Mouse (Mus musculus): ENCODE data around the gene Trim40. TPM values are rescaled to one million over a fixed set of nuclear protein-coding genes. Genes with fewer than 3 reads are reported as not detected.

Trim40 gene
- polyA plus RNA-seq, 1 experiment from 2014 or later: 2.3 TPM

DNA sequence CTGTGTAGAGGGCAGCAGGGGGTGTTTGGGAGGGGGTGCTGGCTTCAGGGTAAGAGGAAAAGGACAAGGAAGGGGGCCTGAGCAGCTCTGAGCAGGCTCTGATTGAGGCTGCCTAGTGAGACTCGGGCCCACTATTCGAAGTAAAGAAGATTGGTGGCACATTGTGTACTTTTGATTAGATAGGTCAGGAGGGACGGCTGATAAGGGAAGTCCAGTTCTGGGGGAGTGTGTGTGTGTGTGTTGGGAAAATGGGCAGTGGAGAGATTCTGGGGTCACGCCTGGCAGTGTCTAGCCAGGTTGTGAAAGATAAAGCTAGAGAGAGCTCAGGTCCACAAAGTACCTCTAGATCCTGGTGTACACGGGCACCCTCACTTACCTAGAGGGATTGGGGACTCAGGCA is 38.3 kb downstream of the Trim40 start:
- no peak overlapping the region for H3K4me3 ChIP-seq (ENCODE audit: low read length)
- H3K27ac ChIP-seq (ENCODE audit: low read length): no peak overlapping the region
- peaks cover 8% of the 10 kb centered on the region for H3K36me3 ChIP-seq (ENCODE audit: control insufficient read depth, insufficient read depth, low read length)
- peaks cover 22% of the 10 kb centered on the region for H3K4me1 ChIP-seq (ENCODE audit: control insufficient read depth, insufficient read depth, low read length)
- no peak overlapping the region for H3K9ac ChIP-seq (ENCODE audit: low read depth, low read length)
- no peaks in the 10 kb centered on the region for H3K27me3 ChIP-seq (replicated peaks; ENCODE audit: control insufficient read depth, insufficient read depth, low read length)
- no peaks in the 10 kb centered on the region for H3K9me3 ChIP-seq (ENCODE audit: control insufficient read depth, low read length)
- H3K4me2 ChIP-seq (ENCODE audit: low read depth, low read length): no peak overlapping the region; the same call in 1 of the 2 replicates
- 70% methylated on average over 5 of the region's 5 CpGs for WGBS
- peak; percentile 27 for ATAC-seq

DNA sequence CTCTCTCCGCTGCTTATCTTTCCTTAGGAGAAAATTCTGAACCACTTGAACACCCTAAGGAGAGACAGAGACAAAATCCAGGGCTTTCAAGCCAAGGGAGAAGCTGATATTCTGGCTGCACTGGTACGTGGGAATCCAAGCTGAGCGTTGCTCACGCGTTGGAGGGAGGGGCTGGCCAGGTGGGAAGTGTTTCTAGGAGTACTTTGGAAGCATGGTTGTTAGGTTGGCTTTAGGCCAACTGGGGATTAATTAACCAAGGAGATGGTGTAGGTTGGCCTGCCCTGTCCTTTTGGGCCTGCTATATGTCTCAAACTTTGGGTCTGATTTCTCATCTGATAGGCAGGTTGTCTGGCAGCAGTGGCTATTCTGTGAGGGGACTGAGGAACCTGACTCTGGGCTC is 38.7 kb downstream of the Trim40 start:
- H3K36me3 ChIP-seq (ENCODE audit: control insufficient read depth, insufficient read depth, low read length): peaks cover 8% of the 10 kb centered on the region
- ATAC-seq: peak; percentile 81
- no peak overlapping the region; the same call in 1 of the 2 replicates for H3K4me2 ChIP-seq (ENCODE audit: low read depth, low read length)
- 62% methylated on average over 5 of the region's 5 CpGs for WGBS
- H3K9me3 ChIP-seq (ENCODE audit: control insufficient read depth, low read length): no peaks in the 10 kb centered on the region
- H3K27me3 ChIP-seq (replicated peaks; ENCODE audit: control insufficient read depth, insufficient read depth, low read length): no peaks in the 10 kb centered on the region
- peak overlapping the region; percentile 63 for H3K27ac ChIP-seq (ENCODE audit: low read length)
- no peak overlapping the region for H3K4me3 ChIP-seq (ENCODE audit: low read length)
- no peak overlapping the region for H3K9ac ChIP-seq (ENCODE audit: low read depth, low read length)
- H3K4me1 ChIP-seq (ENCODE audit: control insufficient read depth, insufficient read depth, low read length): peaks cover 22% of the 10 kb centered on the region

DNA sequence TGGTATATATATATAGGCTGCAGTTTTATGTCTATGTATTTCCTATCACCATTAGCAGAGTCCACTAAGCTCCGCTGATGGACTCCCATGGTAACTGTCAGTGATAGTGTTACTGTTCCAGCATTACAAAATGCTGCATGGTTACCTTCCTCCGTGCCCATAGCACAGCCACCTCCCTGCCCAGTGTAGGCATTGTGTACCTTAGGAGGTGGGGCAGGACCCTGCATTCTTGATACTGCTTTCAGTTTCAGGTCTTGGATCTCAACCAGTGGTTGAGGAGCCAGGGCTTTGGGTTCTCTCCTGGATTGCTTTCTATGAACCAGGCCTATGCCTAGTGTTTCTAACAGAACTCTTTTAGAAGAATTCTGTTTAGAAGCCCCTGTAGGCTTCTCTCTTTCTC is 39.9 kb downstream of the Trim40 start:
- Histone ChIP-seq H3K36me3 (ENCODE audit: control insufficient read depth, insufficient read depth, low read length) (peaks cover 8% of the 10 kb centered on the region), H3K9me3 (ENCODE audit: control insufficient read depth, low read length) (no peaks in the 10 kb centered on the region), H3K9ac (ENCODE audit: low read depth, low read length) (no peak overlapping the region), H3K4me2 (ENCODE audit: low read depth, low read length) (no peak overlapping the region), H3K4me1 (ENCODE audit: control insufficient read depth, insufficient read depth, low read length) (peaks cover 22% of the 10 kb centered on the region), H3K27ac (ENCODE audit: low read length) (no peak overlapping the region), H3K27me3 (replicated peaks; ENCODE audit: control insufficient read depth, insufficient read depth, low read length) (no peaks in the 10 kb centered on the region), H3K4me3 (ENCODE audit: low read length) (no peak overlapping the region)
- WGBS: 66% methylated on average over 2 of the region's 2 CpGs
- ATAC-seq: peak; percentile 75

DNA sequence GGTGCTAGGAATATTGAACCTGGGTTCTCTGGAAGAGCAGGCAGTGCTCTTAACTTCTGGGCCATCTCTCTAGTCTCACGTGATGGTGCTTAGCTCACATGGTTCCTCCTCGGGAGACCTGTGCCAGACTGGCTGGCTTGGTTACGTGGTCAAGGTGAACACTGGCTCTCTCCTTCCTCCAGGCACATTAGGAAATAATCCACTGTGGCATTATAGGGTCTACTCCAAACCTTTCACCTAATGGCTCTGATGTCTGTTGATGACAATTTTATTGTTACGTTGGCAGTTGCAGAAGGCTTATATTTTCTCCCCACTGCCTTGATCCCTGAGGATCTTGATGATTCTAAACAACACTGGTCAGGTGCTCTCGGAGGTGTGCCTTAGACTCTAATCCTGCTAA is 41.0 kb downstream of the Trim40 start:
- no peak overlapping the region for H3K27ac ChIP-seq (ENCODE audit: low read length)
- H3K4me1 ChIP-seq (ENCODE audit: control insufficient read depth, insufficient read depth, low read length): peaks cover 27% of the 10 kb centered on the region
- H3K4me3 ChIP-seq (ENCODE audit: low read length): no peak overlapping the region
- no peak overlapping the region for H3K4me2 ChIP-seq (ENCODE audit: low read depth, low read length)
- H3K9ac ChIP-seq (ENCODE audit: low read depth, low read length): peak overlapping the region; percentile 37; the same call in 1 of the 2 replicates
- H3K9me3 ChIP-seq (ENCODE audit: control insufficient read depth, low read length): no peaks in the 10 kb centered on the region
- peaks cover 6% of the 10 kb centered on the region; the same call in 1 of the 2 replicates for H3K36me3 ChIP-seq (ENCODE audit: control insufficient read depth, insufficient read depth, low read length)
- WGBS: 74% methylated on average over 5 of the region's 5 CpGs
- no peak for ATAC-seq
- no peaks in the 10 kb centered on the region for H3K27me3 ChIP-seq (replicated peaks; ENCODE audit: control insufficient read depth, insufficient read depth, low read length)

DNA sequence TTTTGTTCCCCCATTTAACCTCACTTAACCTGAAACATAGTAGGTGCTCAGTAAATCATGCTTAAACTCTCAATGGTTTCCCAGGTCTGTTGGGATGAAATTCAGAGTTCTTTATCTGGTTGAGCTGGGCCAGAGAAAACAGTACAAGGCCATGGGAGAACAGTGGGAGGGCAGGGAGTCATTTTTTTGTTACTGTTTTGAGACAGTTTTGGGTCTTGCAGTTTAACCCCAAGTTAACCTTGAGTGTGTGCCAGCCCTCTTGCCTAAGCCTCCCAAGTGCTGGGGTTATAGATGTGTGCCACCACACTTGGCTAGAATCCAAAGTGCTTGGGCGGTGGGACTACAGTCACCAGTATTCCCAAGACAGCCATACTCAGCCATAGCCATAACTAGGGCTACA is 45.2 kb downstream of the Trim40 start:
- H3K9me3 ChIP-seq (ENCODE audit: control insufficient read depth, low read length): no peaks in the 10 kb centered on the region
- no peak overlapping the region for H3K4me3 ChIP-seq (ENCODE audit: low read length)
- ATAC-seq: no peak
- no peak overlapping the region for H3K4me2 ChIP-seq (ENCODE audit: low read depth, low read length)
- H3K27ac ChIP-seq (ENCODE audit: low read length): peak overlapping the region; percentile 9; the same call in 1 of the 2 replicates
- WGBS: 80% methylated on average over 1 of the region's 1 CpGs
- H3K4me1 ChIP-seq (ENCODE audit: control insufficient read depth, insufficient read depth, low read length): peaks cover 13% of the 10 kb centered on the region; the same call in 1 of the 2 replicates
- H3K36me3 ChIP-seq (ENCODE audit: control insufficient read depth, insufficient read depth, low read length): no peaks in the 10 kb centered on the region
- H3K27me3 ChIP-seq (replicated peaks; ENCODE audit: control insufficient read depth, insufficient read depth, low read length): no peaks in the 10 kb centered on the region
- H3K9ac ChIP-seq (ENCODE audit: low read depth, low read length): no peak overlapping the region

DNA sequence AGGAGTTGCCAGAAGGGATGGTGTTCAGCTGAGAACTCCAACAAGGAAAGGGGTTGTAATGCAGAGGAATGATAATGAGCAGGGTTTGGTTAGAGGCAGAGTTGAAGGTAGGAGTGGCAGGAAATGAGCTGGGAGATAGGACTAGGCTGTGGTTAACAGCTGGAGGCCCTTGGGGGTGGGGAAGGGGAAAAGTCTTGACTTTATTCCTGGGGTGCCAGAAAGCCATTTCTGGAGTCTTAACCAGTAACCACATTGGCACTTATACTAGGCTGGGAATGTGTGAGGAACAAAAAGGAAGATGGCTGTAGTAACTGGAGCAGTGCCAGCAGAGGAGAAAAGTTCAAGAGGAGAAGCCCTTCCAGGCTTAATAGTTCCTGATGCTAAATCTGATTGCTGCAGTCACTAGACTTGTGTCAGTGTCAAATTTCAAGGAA is 45.6 kb downstream of the Trim40 start:
- Histone ChIP-seq H3K9ac (ENCODE audit: low read depth, low read length) (no peak overlapping the region), H3K4me3 (ENCODE audit: low read length) (no peak overlapping the region), H3K4me1 (ENCODE audit: control insufficient read depth, insufficient read depth, low read length) (peaks cover 11% of the 10 kb centered on the region; the same call in 1 of the 2 replicates), H3K27ac (ENCODE audit: low read length) (peak overlapping the region; percentile 9; the same call in 1 of the 2 replicates), H3K9me3 (ENCODE audit: control insufficient read depth, low read length) (no peaks in the 10 kb centered on the region), H3K4me2 (ENCODE audit: low read depth, low read length) (no peak overlapping the region), H3K36me3 (ENCODE audit: control insufficient read depth, insufficient read depth, low read length) (no peaks in the 10 kb centered on the region), H3K27me3 (replicated peaks; ENCODE audit: control insufficient read depth, insufficient read depth, low read length) (no peaks in the 10 kb centered on the region)
- peak; percentile 81 for ATAC-seq

DNA sequence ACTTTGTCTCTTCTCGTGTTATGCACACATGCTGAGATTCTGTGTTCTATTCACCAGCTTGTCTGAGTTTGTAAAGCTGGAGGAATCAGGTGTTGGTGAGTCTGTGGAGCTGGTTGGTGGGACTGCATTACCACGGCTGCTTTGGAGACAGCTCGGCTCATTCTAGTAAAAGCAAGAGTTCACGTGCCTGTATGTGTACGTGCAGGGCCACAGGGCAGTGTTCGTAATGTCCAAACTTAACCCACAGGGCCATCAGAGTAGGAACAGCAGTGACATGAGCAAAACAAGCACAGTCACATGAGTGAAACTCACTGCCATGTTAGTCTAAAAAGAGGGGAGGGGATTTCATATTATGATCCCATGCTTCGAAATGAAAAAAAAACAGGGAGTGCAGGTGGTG is 46.2 kb downstream of the Trim40 start:
- whole genome bisulfite sequencing: 81% methylated on average over 7 of the region's 7 CpGs
- H3K9me3 ChIP-seq (ENCODE audit: control insufficient read depth, low read length): no peaks in the 10 kb centered on the region
- H3K9ac ChIP-seq (ENCODE audit: low read depth, low read length): no peak overlapping the region
- no peak overlapping the region for H3K4me3 ChIP-seq (ENCODE audit: low read length)
- no peak for ATAC-seq
- no peak overlapping the region for H3K27ac ChIP-seq (ENCODE audit: low read length)
- H3K4me1 ChIP-seq (ENCODE audit: control insufficient read depth, insufficient read depth, low read length): peaks cover 10% of the 10 kb centered on the region; the same call in 1 of the 2 replicates
- H3K36me3 ChIP-seq (ENCODE audit: control insufficient read depth, insufficient read depth, low read length): no peaks in the 10 kb centered on the region
- no peak overlapping the region for H3K4me2 ChIP-seq (ENCODE audit: low read depth, low read length)
- H3K27me3 ChIP-seq (replicated peaks; ENCODE audit: control insufficient read depth, insufficient read depth, low read length): no peaks in the 10 kb centered on the region

DNA sequence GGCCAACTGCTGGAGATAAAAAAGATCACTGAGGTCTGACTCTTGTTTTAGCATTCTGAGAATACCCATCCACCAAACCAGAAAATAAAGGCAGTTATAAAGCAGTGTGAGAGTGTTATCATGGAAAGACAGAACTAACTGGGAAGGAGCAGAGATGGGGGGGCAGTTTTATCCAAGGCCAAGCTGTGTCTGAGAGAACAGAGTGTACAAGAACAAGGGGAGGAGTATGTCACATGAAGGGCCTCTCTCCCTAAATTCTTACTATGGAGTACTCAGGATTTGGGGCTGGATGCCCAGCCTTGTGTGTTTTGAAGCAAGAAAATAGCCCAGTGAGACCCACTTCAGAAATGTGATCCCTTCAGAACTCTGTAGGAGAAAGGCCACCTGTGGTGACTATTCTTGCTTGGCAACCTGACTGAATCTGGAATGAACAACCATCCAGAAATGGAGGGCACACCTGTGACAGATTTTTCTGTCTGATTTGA is 48.9 kb downstream of the Trim40 start:
- Histone ChIP-seq H3K9me3 (ENCODE audit: control insufficient read depth, low read length) (no peaks in the 10 kb centered on the region), H3K36me3 (ENCODE audit: control insufficient read depth, insufficient read depth, low read length) (no peaks in the 10 kb centered on the region), H3K4me2 (ENCODE audit: low read depth, low read length) (no peak overlapping the region)

DNA sequence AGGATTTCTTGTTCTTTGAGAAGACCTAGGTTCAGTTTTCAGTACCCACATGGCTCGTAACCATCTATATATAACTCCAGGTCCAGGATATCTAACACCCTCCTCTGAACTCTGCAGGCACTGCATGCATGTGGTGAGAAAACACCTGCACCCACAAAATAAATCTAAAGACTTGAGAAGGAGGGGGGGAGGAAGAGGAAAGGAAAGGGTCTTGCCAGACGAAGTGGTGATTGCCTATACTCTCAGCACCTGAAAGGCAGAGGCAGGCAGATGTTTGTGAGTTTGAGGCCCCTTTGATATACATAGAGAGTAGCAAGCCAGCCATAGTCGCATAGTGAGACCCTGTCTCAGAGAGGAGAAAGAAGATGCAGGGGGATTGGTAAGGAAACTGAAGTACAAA is 50.0 kb downstream of the Trim40 start:
- H3K27ac ChIP-seq (ENCODE audit: low read length): no peak overlapping the region
- H3K9me3 ChIP-seq (ENCODE audit: control insufficient read depth, low read length): no peaks in the 10 kb centered on the region
- peaks cover 19% of the 10 kb centered on the region for H3K4me1 ChIP-seq (ENCODE audit: control insufficient read depth, insufficient read depth, low read length)
- H3K4me2 ChIP-seq (ENCODE audit: low read depth, low read length): no peak overlapping the region
- ATAC-seq: no peak
- H3K4me3 ChIP-seq (ENCODE audit: low read length): no peak overlapping the region
- no peak overlapping the region for H3K9ac ChIP-seq (ENCODE audit: low read depth, low read length)
- no peaks in the 10 kb centered on the region for H3K27me3 ChIP-seq (replicated peaks; ENCODE audit: control insufficient read depth, insufficient read depth, low read length)
- WGBS: 75% methylated on average over 3 of the region's 3 CpGs
- no peaks in the 10 kb centered on the region for H3K36me3 ChIP-seq (ENCODE audit: control insufficient read depth, insufficient read depth, low read length)

More for the DNA sequence above, 48.9 kb downstream of the Trim40 start:
- H3K9ac ChIP-seq (ENCODE audit: low read depth, low read length): no peak overlapping the region
- H3K4me3 ChIP-seq (ENCODE audit: low read length): no peak overlapping the region
- H3K27me3 ChIP-seq (replicated peaks; ENCODE audit: control insufficient read depth, insufficient read depth, low read length): no peaks in the 10 kb centered on the region
- no peak overlapping the region for H3K27ac ChIP-seq (ENCODE audit: low read length)
- no peak for ATAC-seq
- peaks cover 16% of the 10 kb centered on the region for H3K4me1 ChIP-seq (ENCODE audit: control insufficient read depth, insufficient read depth, low read length)

DNA sequence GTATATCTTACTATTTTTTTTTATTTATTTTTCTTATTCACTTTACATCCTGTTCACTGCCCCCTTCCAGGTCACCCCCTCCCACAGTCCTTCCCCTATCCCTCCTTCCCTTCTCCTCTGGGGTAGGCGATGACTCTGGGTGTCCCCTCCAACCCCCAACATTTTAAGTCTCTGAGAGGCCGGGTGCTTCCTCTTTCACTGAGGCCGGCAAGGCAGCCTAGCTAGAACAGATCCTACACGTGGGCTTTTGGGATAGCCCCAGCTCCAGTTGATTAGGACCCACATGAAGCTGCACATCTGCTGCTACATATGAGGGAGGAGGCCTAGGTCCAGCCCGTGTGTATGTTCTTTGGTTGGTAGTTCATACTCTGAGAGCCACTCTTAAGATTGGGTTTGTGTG is 50.9 kb downstream of the Trim40 start:
- Histone ChIP-seq H3K9ac (ENCODE audit: low read depth, low read length) (no peak overlapping the region), H3K4me2 (ENCODE audit: low read depth, low read length) (no peak overlapping the region), H3K27me3 (replicated peaks; ENCODE audit: control insufficient read depth, insufficient read depth, low read length) (no peaks in the 10 kb centered on the region), H3K9me3 (ENCODE audit: control insufficient read depth, low read length) (no peaks in the 10 kb centered on the region), H3K4me3 (ENCODE audit: low read length) (no peak overlapping the region), H3K4me1 (ENCODE audit: control insufficient read depth, insufficient read depth, low read length) (peaks cover 15% of the 10 kb centered on the region), H3K36me3 (ENCODE audit: control insufficient read depth, insufficient read depth, low read length) (no peaks in the 10 kb centered on the region), H3K27ac (ENCODE audit: low read length) (no peak overlapping the region)
- no peak for ATAC-seq
- WGBS: 83% methylated on average over 5 of the region's 5 CpGs

Measured in intestine, embryonic 16.5 days (tissue).